Mouse (Mus musculus) erythroblast, embryonic 14.5 days (primary cell): ENCODE data around the gene Oaf.

Experiments used
- GATA1 ChIP-seq: IDR thresholded peaks from 2 replicates; pipeline ENCODE4 v1.6.1; 2012; ENCODE audit warnings: low read length, inconsistent platforms, mixed read lengths
- TAL1 ChIP-seq: IDR thresholded peaks from 3 replicates; pipeline ENCODE4 v1.6.1; 2012; ENCODE audit warnings: low read length, inconsistent platforms, mixed read lengths

GRCm38 (mm10) chr9:43267357-43267756 lies 27.6 kb upstream of the Oaf start:
- TF ChIP-seq GATA1 (no peak), TAL1 (no peak)
